In genomic region chr15:6319352-6319751, GRCm38 (mm10) we compare ENCODE assay signal across 31 mouse cellular contexts. TPM values are rescaled to one million over a fixed set of nuclear protein-coding genes. Genes with fewer than 3 reads are reported as not detected.
"Had no signal": no experiment of that assay in that cellular context is flagged by ENCODE, and none has a peak within 500 bp of the region (broad histone marks: within the 10 kb centered on the region; RNA-seq: fewer than 3 reads in every experiment).

No protein-coding gene starts in this region.

- H3K9ac ChIP-seq: limb, embryonic 12.5 days; limb, embryonic 13.5 days; limb, embryonic 15.5 days; liver, embryonic 13.5 days; liver, embryonic 14.5 days; liver, embryonic 15.5 days; liver, postnatal 0 days; lung, embryonic 14.5 days; lung, embryonic 15.5 days; midbrain, embryonic 12.5 days; midbrain, embryonic 13.5 days; midbrain, embryonic 15.5 days had no signal

- H3K9me3 ChIP-seq: limb, embryonic 10.5 days; limb, embryonic 12.5 days; limb, embryonic 13.5 days; limb, embryonic 15.5 days; liver, embryonic 13.5 days; liver, embryonic 15.5 days; lung, embryonic 15.5 days; megakaryocyte, embryonic 14.5 days; midbrain, embryonic 10.5 days; midbrain, embryonic 12.5 days; midbrain, embryonic 13.5 days; midbrain, embryonic 15.5 days had no signal

- H3K27me3 ChIP-seq: limb, embryonic 12.5 days; limb, embryonic 13.5 days; limb, embryonic 15.5 days; liver, embryonic 13.5 days; liver, embryonic 15.5 days; lung, embryonic 15.5 days; megakaryocyte, embryonic 14.5 days; midbrain, embryonic 12.5 days; midbrain, embryonic 13.5 days; midbrain, embryonic 15.5 days had no signal

- H3K4me2 ChIP-seq: limb, embryonic 12.5 days; limb, embryonic 13.5 days; limb, embryonic 15.5 days; liver, embryonic 11.5 days; liver, embryonic 13.5 days; liver, embryonic 15.5 days; lung, embryonic 14.5 days; lung, embryonic 15.5 days; midbrain, embryonic 11.5 days; midbrain, embryonic 12.5 days; midbrain, embryonic 13.5 days; midbrain, embryonic 15.5 days had no signal

- DNase-seq: left cerebral cortex, postnatal 4 days; liver; liver, embryonic 13.5 days; liver, postnatal 0 days; lung, adult 18-20 months; lung, adult 2 months; lung, embryonic 14.5 days; lung, postnatal 10 days; lung, postnatal 14 days; lung, postnatal 36 days; lung, postnatal 4 days; midbrain, embryonic 14.5 days had no signal

- H3K36me3 ChIP-seq: limb, embryonic 10.5 days; limb, embryonic 12.5 days; limb, embryonic 13.5 days; limb, embryonic 15.5 days; liver, embryonic 13.5 days; liver, embryonic 15.5 days; lung, embryonic 15.5 days; midbrain, embryonic 10.5 days; midbrain, embryonic 12.5 days; midbrain, embryonic 13.5 days; midbrain, embryonic 15.5 days had no signal

- H3K27ac ChIP-seq: left cerebral cortex, adult 2 months; limb, embryonic 10.5 days; limb, embryonic 12.5 days; limb, embryonic 13.5 days; limb, embryonic 15.5 days; liver, embryonic 13.5 days; liver, embryonic 14.5 days; liver, embryonic 15.5 days; lung, embryonic 15.5 days; macrophage; midbrain, embryonic 10.5 days; midbrain, embryonic 12.5 days; midbrain, embryonic 13.5 days; midbrain, embryonic 15.5 days had no signal

- ATAC-seq: liver, postnatal 0 days; lung, postnatal 0 days; midbrain, embryonic 13.5 days; midbrain, embryonic 15.5 days; midbrain, embryonic 16.5 days had no signal

- H3K4me1 ChIP-seq: liver, embryonic 13.5 days; liver, embryonic 15.5 days; lung, embryonic 15.5 days; megakaryocyte, embryonic 14.5 days; midbrain, embryonic 10.5 days; midbrain, embryonic 12.5 days; midbrain, embryonic 13.5 days; midbrain, embryonic 15.5 days had no signal

- H3K4me3 ChIP-seq: left cerebral cortex, adult 2 months; limb, embryonic 10.5 days; limb, embryonic 12.5 days; limb, embryonic 13.5 days; limb, embryonic 15.5 days; liver, embryonic 13.5 days; liver, embryonic 15.5 days; lung, embryonic 15.5 days; megakaryocyte, embryonic 14.5 days; midbrain, embryonic 10.5 days; midbrain, embryonic 12.5 days; midbrain, embryonic 13.5 days; midbrain, embryonic 15.5 days had no signal

RNA-seq across cellular contexts. Expression of gene Dab2, which starts 19.8 kb away (rescaled TPM):
- total RNA-seq: megakaryocyte-erythroid progenitor cell, adult 5-6 weeks had no signal
